Mouse (Mus musculus) embryonic facial prominence, embryonic 14.5 days (tissue): Measurements from ENCODE around the gene Snapc1. TPM values are rescaled to one million over a fixed set of nuclear protein-coding genes. Genes with fewer than 3 reads are reported as not detected.

Source experiments
- ATAC-seq: fragments of 200-750 bp; cut with Nextera tagmentation; 2 replicates; pipeline ENCODE4 v1.8.0; 2017; ENCODE audit warnings: low read depth, moderate number of reproducible peaks, moderate TSS enrichment
- DNase-seq: peaks from one replicate; pipeline ENCODE4 v3.0.0-alpha.2; 2015; ENCODE audit warnings: low spot score
- H3K27ac ChIP-seq: fragments of 300-500 bp; sonication (generic); replicated peaks from 2 replicates; pipeline ENCODE4 v1.5.1; 2014; ENCODE audit warnings: low read depth, mild to moderate bottlenecking, low read length, moderate library complexity
- H3K27me3 ChIP-seq: fragments of 300-500 bp; sonication (generic); replicated peaks from 2 replicates; pipeline ENCODE4 v1.6.1; 2014; ENCODE audit warnings: low read length; ENCODE audit not compliant: control insufficient read depth, insufficient read depth
- H3K36me3 ChIP-seq: fragments of 300-500 bp; sonication (generic); 2 replicates; pipeline ENCODE4 v1.6.1; 2014; ENCODE audit warnings: low read length, mixed read lengths; ENCODE audit not compliant: control insufficient read depth, insufficient read depth
- H3K4me1 ChIP-seq: fragments of 300-500 bp; sonication (generic); 2 replicates; pipeline ENCODE4 v1.6.1; 2014; ENCODE audit warnings: antibody characterized with exemption, low read length; ENCODE audit not compliant: control insufficient read depth, insufficient read depth
- H3K4me2 ChIP-seq: fragments of 300-500 bp; sonication (generic); 2 replicates; pipeline ENCODE4 v1.6.1; 2014; ENCODE audit warnings: low read depth, mild to moderate bottlenecking, low read length, moderate library complexity, mixed read lengths
- H3K4me3 ChIP-seq: fragments of 300-500 bp; sonication (generic); 2 replicates; pipeline ENCODE4 v1.5.1; 2014; ENCODE audit warnings: low read depth, mild to moderate bottlenecking, low read length
- H3K9ac ChIP-seq: fragments of 300-500 bp; sonication (generic); 2 replicates; pipeline ENCODE4 v1.6.1; 2014; ENCODE audit warnings: low read depth, mild to moderate bottlenecking, low read length, moderate library complexity, mixed read lengths
- H3K9me3 ChIP-seq: fragments of 300-500 bp; sonication (generic); 2 replicates; pipeline ENCODE4 v1.6.1; 2016; ENCODE audit warnings: low read length; ENCODE audit not compliant: control insufficient read depth
- WGBS: fragments of 180-500 bp; shearing (Covaris S2); extraction: QIAGEN DNeasy Blood & Tissue Kit; methylation state at CpG from one replicate; pipeline ENCODE4 v1.1.7; 2014; 5-methylcytosine and 5-hydroxymethylcytosine counted together
- polyA plus RNA-seq: library from polyadenylated mRNA; unstranded; fragments of >200 nt; fragmentation: Nextera tagmentation; extraction: Ambion mirVana; gene quantifications from 2 replicates; pipeline ENCODE4 v1.2.1, GENCODE M21; 2014

Snapc1 gene
- 14.7 and 17.8 TPM in 2 replicates for polyA plus RNA-seq

- Histone ChIP-seq H3K36me3 (peaks cover 22% of the 10 kb centered on the region), H3K27me3 (no peaks in the 10 kb centered on the region), H3K4me1 (peaks cover 6% of the 10 kb centered on the region; the same call in 1 of the 2 replicates), H3K4me2 (peak within 1 kb of the TSS; percentile 83), H3K9ac (peak within 1 kb of the TSS; percentile 88), H3K4me3 (peak within 1 kb of the TSS; percentile 90), H3K27ac (peak within 1 kb of the TSS; percentile 86), H3K9me3 (no peaks in the 10 kb centered on the region)
- DNase-seq: peak; percentile 98
- under 1% methylated on average over 60 of the region's 60 CpGs for WGBS
- peak; percentile 99 for ATAC-seq
Measured at GRCm38 (mm10) chr12:73964291-73965281, at the start of gene Snapc1. TSS of gene Snapc1 (plus strand) at chr12:73964481.

GRCm38 (mm10) chr12:73918479-73918878, 45.8 kb upstream of the Snapc1 start:
- no peak for ATAC-seq
- Histone ChIP-seq H3K4me3 (no peak overlapping the region), H3K4me1 (0 out of 2 replicates have a peak, but pooled peaks cover 4% of the 10 kb centered on the region), H3K36me3 (no peaks in the 10 kb centered on the region), H3K27me3 (no peaks in the 10 kb centered on the region), H3K9ac (no peak overlapping the region), H3K9me3 (no peaks in the 10 kb centered on the region), H3K27ac (no peak overlapping the region), H3K4me2 (no peak overlapping the region)
- no peak for DNase-seq
- 97% methylated on average over 5 of the region's 5 CpGs for WGBS

GRCm38 (mm10) chr12:73930266-73930665, 34.0 kb upstream of the Snapc1 start:
- DNase-seq: no peak
- Histone ChIP-seq H3K9me3 (no peaks in the 10 kb centered on the region), H3K36me3 (peaks cover 77% of the 10 kb centered on the region), H3K27ac (no peak overlapping the region), H3K4me3 (no peak overlapping the region), H3K4me2 (no peak overlapping the region), H3K27me3 (no peaks in the 10 kb centered on the region), H3K9ac (no peak overlapping the region), H3K4me1 (no peaks in the 10 kb centered on the region)
- 88% methylated on average over 3 of the region's 3 CpGs for WGBS
- ATAC-seq: no peak

GRCm38 (mm10) chr12:73931274-73931673, 33.0 kb upstream of the Snapc1 start:
- 53% methylated on average over 5 of the region's 5 CpGs for WGBS
- Histone ChIP-seq H3K4me3 (no peak overlapping the region), H3K4me2 (no peak overlapping the region), H3K27me3 (no peaks in the 10 kb centered on the region), H3K36me3 (peaks cover 83% of the 10 kb centered on the region), H3K9ac (no peak overlapping the region), H3K27ac (no peak overlapping the region), H3K9me3 (no peaks in the 10 kb centered on the region), H3K4me1 (no peaks in the 10 kb centered on the region)
- ATAC-seq (no peak), DNase-seq (peak; percentile 45)

- Histone ChIP-seq H3K9me3 (no peaks in the 10 kb centered on the region), H3K4me1 (no peaks in the 10 kb centered on the region), H3K4me2 (no peak overlapping the region), H3K36me3 (peaks cover 90% of the 10 kb centered on the region), H3K27ac (no peak overlapping the region), H3K27me3 (no peaks in the 10 kb centered on the region), H3K4me3 (no peak overlapping the region), H3K9ac (no peak overlapping the region)
- no peak for DNase-seq
- 84% methylated on average over 2 of the region's 2 CpGs for WGBS
- ATAC-seq: no peak
Measured at GRCm38 (mm10) chr12:73934528-73934927, 29.8 kb upstream of the Snapc1 start.

GRCm38 (mm10) chr12:73937353-73937752, 26.9 kb upstream of the Snapc1 start, which contains the start of gene Gm49321:
TSS of gene Gm49321 (plus strand) at chr12:73937653.
- H3K9ac ChIP-seq: no peak within 1 kb of the TSS
- 95% methylated on average over 1 of the region's 1 CpGs for WGBS
- no peak for ATAC-seq
- DNase-seq: no peak
- peaks cover 90% of the 10 kb centered on the region for H3K36me3 ChIP-seq
- H3K27ac ChIP-seq: no peak within 1 kb of the TSS
- H3K4me2 ChIP-seq: no peak within 1 kb of the TSS
- H3K9me3 ChIP-seq: no peaks in the 10 kb centered on the region
- no peaks in the 10 kb centered on the region for H3K4me1 ChIP-seq
- no peaks in the 10 kb centered on the region for H3K27me3 ChIP-seq
- H3K4me3 ChIP-seq: no peak within 1 kb of the TSS

- H3K36me3 ChIP-seq: peaks cover 90% of the 10 kb centered on the region
- no peak for ATAC-seq
Measured at GRCm38 (mm10) chr12:73939542-73939941, 24.7 kb upstream of the Snapc1 start.

GRCm38 (mm10) chr12:73948415-73948814, 15.9 kb upstream of the Snapc1 start:
- Histone ChIP-seq H3K4me2 (no peak overlapping the region), H3K36me3 (peaks cover 37% of the 10 kb centered on the region), H3K9me3 (no peaks in the 10 kb centered on the region), H3K4me3 (no peak overlapping the region), H3K27me3 (no peaks in the 10 kb centered on the region), H3K27ac (no peak overlapping the region), H3K4me1 (peaks cover 3% of the 10 kb centered on the region; the same call in 1 of the 2 replicates), H3K9ac (no peak overlapping the region)
- WGBS: 95% methylated on average over 4 of the region's 4 CpGs
- DNase-seq (no peak), ATAC-seq (no peak)

More at GRCm38 (mm10) chr12:73939542-73939941, 24.7 kb upstream of the Snapc1 start:
- no peak overlapping the region for H3K27ac ChIP-seq
- H3K4me2 ChIP-seq: no peak overlapping the region
- H3K9me3 ChIP-seq: no peaks in the 10 kb centered on the region
- no peak for DNase-seq
- 94% methylated on average over 6 of the region's 6 CpGs for WGBS
- no peak overlapping the region for H3K9ac ChIP-seq
- no peak overlapping the region for H3K4me3 ChIP-seq
- H3K27me3 ChIP-seq: no peaks in the 10 kb centered on the region
- no peaks in the 10 kb centered on the region for H3K4me1 ChIP-seq
